Mouse (Mus musculus): ENCODE results near the gene Trpv4. TPM values are rescaled to one million over a fixed set of nuclear protein-coding genes. Genes with fewer than 3 reads are reported as not detected.

Trpv4 gene
- polyA plus RNA-seq, 1 experiment from 2014 or later: 0.75 TPM

- H3K9ac ChIP-seq (replicated peaks; ENCODE audit: low read depth, low read length): no peak overlapping the region
- H3K27me3 ChIP-seq (replicated peaks; ENCODE audit: control insufficient read depth, insufficient read depth, low read length): peaks cover 14% of the 10 kb centered on the region; the same call in 1 of the 2 replicates
- peaks cover 11% of the 10 kb centered on the region for H3K4me1 ChIP-seq (replicated peaks; ENCODE audit: control insufficient read depth, insufficient read depth, low read length)
- no peaks in the 10 kb centered on the region for H3K36me3 ChIP-seq (ENCODE audit: control insufficient read depth, insufficient read depth)
- H3K4me3 ChIP-seq (replicated peaks; ENCODE audit: low read length): no peak overlapping the region
- no peak overlapping the region for H3K4me2 ChIP-seq (ENCODE audit: low read length)
- ATAC-seq: no peak
- H3K9me3 ChIP-seq (ENCODE audit: control insufficient read depth, low read length): no peaks in the 10 kb centered on the region
- 74% methylated on average over 12 of the region's 15 CpGs for WGBS
- H3K27ac ChIP-seq (ENCODE audit: low read length): no peak overlapping the region
Observed at GRCm38 (mm10) chr5:114653656-114654437, 4.4 kb downstream of the Trpv4 start.

- Histone ChIP-seq H3K9me3 (ENCODE audit: control insufficient read depth, low read length) (no peaks in the 10 kb centered on the region), H3K9ac (replicated peaks; ENCODE audit: low read depth, low read length) (no peak overlapping the region), H3K4me3 (replicated peaks; ENCODE audit: low read length) (no peak overlapping the region), H3K4me2 (ENCODE audit: low read length) (no peak overlapping the region), H3K36me3 (ENCODE audit: control insufficient read depth, insufficient read depth) (no peaks in the 10 kb centered on the region), H3K27me3 (replicated peaks; ENCODE audit: control insufficient read depth, insufficient read depth, low read length) (peaks cover 3% of the 10 kb centered on the region; the same call in 1 of the 2 replicates), H3K4me1 (replicated peaks; ENCODE audit: control insufficient read depth, insufficient read depth, low read length) (peaks cover 10% of the 10 kb centered on the region), H3K27ac (ENCODE audit: low read length) (no peak overlapping the region)
- ATAC-seq: no peak
- WGBS: 31% methylated on average over 3 of the region's 3 CpGs
Observed at GRCm38 (mm10) chr5:114651449-114651848, 6.8 kb downstream of the Trpv4 start.

- peaks cover 2% of the 10 kb centered on the region; the same call in 1 of the 2 replicates for H3K27me3 ChIP-seq (replicated peaks; ENCODE audit: control insufficient read depth, insufficient read depth, low read length)
- H3K27ac ChIP-seq (ENCODE audit: low read length): no peak overlapping the region
- peaks cover 10% of the 10 kb centered on the region for H3K4me1 ChIP-seq (replicated peaks; ENCODE audit: control insufficient read depth, insufficient read depth, low read length)
- H3K9ac ChIP-seq (replicated peaks; ENCODE audit: low read depth, low read length): no peak overlapping the region
- no peak overlapping the region for H3K4me2 ChIP-seq (ENCODE audit: low read length)
- no peaks in the 10 kb centered on the region for H3K36me3 ChIP-seq (ENCODE audit: control insufficient read depth, insufficient read depth)
- H3K4me3 ChIP-seq (replicated peaks; ENCODE audit: low read length): no peak overlapping the region
- H3K9me3 ChIP-seq (ENCODE audit: control insufficient read depth, low read length): no peaks in the 10 kb centered on the region
- WGBS: 44% methylated on average over 14 of the region's 14 CpGs
- no peak for ATAC-seq
Observed at GRCm38 (mm10) chr5:114651002-114651401, 7.2 kb downstream of the Trpv4 start.

DNA sequence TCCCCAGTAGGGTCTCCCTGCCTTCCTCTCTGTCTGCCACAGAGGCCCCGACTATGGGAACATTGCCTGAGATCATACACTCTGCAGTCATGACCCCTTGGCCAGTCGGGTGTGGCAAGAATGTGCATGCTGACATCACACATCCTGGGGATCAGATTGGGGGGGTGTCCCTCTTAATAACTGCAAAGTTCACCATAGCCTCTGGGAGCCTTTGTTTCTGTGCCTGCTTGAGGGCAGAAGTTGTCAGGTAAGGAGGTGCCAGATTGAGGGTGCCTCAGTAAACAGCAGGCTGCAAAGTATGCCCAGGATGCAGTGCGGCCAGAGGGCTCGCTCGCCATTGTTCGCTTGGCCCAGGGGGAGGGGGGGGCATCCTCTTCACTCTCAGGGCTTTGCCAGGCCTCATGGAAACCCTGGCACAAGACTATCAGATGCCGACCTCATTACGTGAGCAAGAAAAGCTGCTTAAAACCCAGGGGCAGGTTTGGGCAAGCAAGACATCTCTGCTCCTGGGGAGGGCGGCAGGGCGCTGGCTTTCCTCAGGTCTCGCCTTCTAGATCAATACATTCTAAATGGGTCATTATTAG, 9.4 kb downstream of the Trpv4 start:
- no peaks in the 10 kb centered on the region for H3K9me3 ChIP-seq (ENCODE audit: control insufficient read depth, low read length)
- no peak overlapping the region for H3K4me3 ChIP-seq (replicated peaks; ENCODE audit: low read length)
- H3K4me2 ChIP-seq (ENCODE audit: low read length): no peak overlapping the region
- H3K36me3 ChIP-seq (ENCODE audit: control insufficient read depth, insufficient read depth): no peaks in the 10 kb centered on the region
- 57% methylated on average over 11 of the region's 11 CpGs for WGBS
- H3K4me1 ChIP-seq (replicated peaks; ENCODE audit: control insufficient read depth, insufficient read depth, low read length): peaks cover 10% of the 10 kb centered on the region
- no peak for ATAC-seq
- 0 out of 2 replicates have a peak overlapping the region, but pooled peaks have one; percentile 7 for H3K9ac ChIP-seq (replicated peaks; ENCODE audit: low read depth, low read length)
- H3K27me3 ChIP-seq (replicated peaks; ENCODE audit: control insufficient read depth, insufficient read depth, low read length): no peaks in the 10 kb centered on the region; the same call in 1 of the 2 replicates
- H3K27ac ChIP-seq (ENCODE audit: low read length): no peak overlapping the region

DNA sequence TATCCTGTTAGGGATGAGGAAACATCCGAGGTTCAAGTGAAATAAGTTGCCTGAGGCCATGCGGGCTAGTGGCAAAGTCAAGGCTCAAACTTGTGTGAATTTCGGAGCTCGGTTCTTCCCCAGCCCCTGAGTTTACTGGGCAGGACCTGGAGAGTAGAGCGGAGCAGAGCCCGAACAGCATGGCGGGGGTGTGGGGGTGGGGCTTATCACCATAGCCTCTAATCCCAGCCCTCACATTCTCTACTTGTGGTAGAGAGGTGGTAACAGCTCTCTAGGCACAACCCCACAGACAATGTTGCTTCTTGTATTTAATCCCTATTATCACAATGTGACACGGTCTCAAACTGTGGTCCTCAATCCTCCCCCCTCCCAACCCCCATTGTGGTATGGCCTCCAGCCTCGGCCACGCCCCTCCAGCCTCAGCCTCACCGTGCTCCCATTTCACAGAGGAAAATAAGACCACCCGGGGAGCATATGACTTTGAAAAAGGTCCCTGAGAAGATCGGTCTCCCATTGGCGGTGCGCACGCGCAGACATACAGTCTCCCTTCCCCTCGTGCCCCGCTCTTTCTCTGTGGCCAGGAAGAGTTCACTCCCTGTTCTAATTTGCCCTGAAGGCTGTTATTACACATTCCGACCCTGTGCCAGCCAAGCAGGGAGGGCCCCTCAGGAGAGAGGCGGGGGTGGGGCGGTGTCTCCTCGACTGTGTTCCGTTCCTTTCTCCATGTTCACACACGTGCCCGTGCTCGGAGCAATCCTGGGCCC, 10.8 kb downstream of the Trpv4 start:
- 1% methylated on average over 27 of the region's 27 CpGs for WGBS
- ATAC-seq: peak; percentile 64
- H3K4me2 ChIP-seq (ENCODE audit: low read length): peak overlapping the region; percentile 68
- peak overlapping the region; percentile 49 for H3K9ac ChIP-seq (replicated peaks; ENCODE audit: low read depth, low read length)
- H3K9me3 ChIP-seq (ENCODE audit: control insufficient read depth, low read length): no peaks in the 10 kb centered on the region
- peak overlapping the region; percentile 34 for H3K4me3 ChIP-seq (replicated peaks; ENCODE audit: low read length)
- no peak overlapping the region for H3K27ac ChIP-seq (ENCODE audit: low read length)
- H3K27me3 ChIP-seq (replicated peaks; ENCODE audit: control insufficient read depth, insufficient read depth, low read length): no peaks in the 10 kb centered on the region; the same call in 1 of the 2 replicates
- H3K4me1 ChIP-seq (replicated peaks; ENCODE audit: control insufficient read depth, insufficient read depth, low read length): peaks cover 10% of the 10 kb centered on the region
- H3K36me3 ChIP-seq (ENCODE audit: control insufficient read depth, insufficient read depth): no peaks in the 10 kb centered on the region

- Histone ChIP-seq H3K9me3 (ENCODE audit: control insufficient read depth, low read length) (no peaks in the 10 kb centered on the region), H3K9ac (replicated peaks; ENCODE audit: low read depth, low read length) (no peak overlapping the region), H3K27ac (ENCODE audit: low read length) (no peak overlapping the region), H3K36me3 (ENCODE audit: control insufficient read depth, insufficient read depth) (no peaks in the 10 kb centered on the region), H3K27me3 (replicated peaks; ENCODE audit: control insufficient read depth, insufficient read depth, low read length) (no peaks in the 10 kb centered on the region; the same call in 1 of the 2 replicates), H3K4me3 (replicated peaks; ENCODE audit: low read length) (no peak overlapping the region), H3K4me1 (replicated peaks; ENCODE audit: control insufficient read depth, insufficient read depth, low read length) (peaks cover 10% of the 10 kb centered on the region), H3K4me2 (ENCODE audit: low read length) (no peak overlapping the region)
- no peak for ATAC-seq
- WGBS: 84% methylated on average over 5 of the region's 5 CpGs
Observed at GRCm38 (mm10) chr5:114645916-114646315, 12.3 kb downstream of the Trpv4 start.

- no peak overlapping the region for H3K4me2 ChIP-seq (ENCODE audit: low read length)
- H3K4me3 ChIP-seq (replicated peaks; ENCODE audit: low read length): no peak overlapping the region
- no peaks in the 10 kb centered on the region for H3K36me3 ChIP-seq (ENCODE audit: control insufficient read depth, insufficient read depth)
- WGBS: 57% methylated on average over 6 of the region's 6 CpGs
- no peak overlapping the region for H3K27ac ChIP-seq (ENCODE audit: low read length)
- H3K9me3 ChIP-seq (ENCODE audit: control insufficient read depth, low read length): no peaks in the 10 kb centered on the region
- no peak for ATAC-seq
- H3K27me3 ChIP-seq (replicated peaks; ENCODE audit: control insufficient read depth, insufficient read depth, low read length): no peaks in the 10 kb centered on the region
- H3K4me1 ChIP-seq (replicated peaks; ENCODE audit: control insufficient read depth, insufficient read depth, low read length): peaks cover 10% of the 10 kb centered on the region
- H3K9ac ChIP-seq (replicated peaks; ENCODE audit: low read depth, low read length): no peak overlapping the region
Observed at GRCm38 (mm10) chr5:114644918-114645317, 13.3 kb downstream of the Trpv4 start.

GRCm38 (mm10) chr5:114640809-114641208, 17.4 kb downstream of the Trpv4 start:
- H3K9me3 ChIP-seq (ENCODE audit: control insufficient read depth, low read length): no peaks in the 10 kb centered on the region
- peaks cover 2% of the 10 kb centered on the region; the same call in 1 of the 2 replicates for H3K27me3 ChIP-seq (replicated peaks; ENCODE audit: control insufficient read depth, insufficient read depth, low read length)
- H3K36me3 ChIP-seq (ENCODE audit: control insufficient read depth, insufficient read depth): no peaks in the 10 kb centered on the region
- WGBS: 69% methylated on average over 10 of the region's 10 CpGs
- H3K4me1 ChIP-seq (replicated peaks; ENCODE audit: control insufficient read depth, insufficient read depth, low read length): peaks cover 2% of the 10 kb centered on the region
- ATAC-seq: no peak
- no peak overlapping the region for H3K9ac ChIP-seq (replicated peaks; ENCODE audit: low read depth, low read length)
- no peak overlapping the region for H3K4me2 ChIP-seq (ENCODE audit: low read length)
- H3K4me3 ChIP-seq (replicated peaks; ENCODE audit: low read length): no peak overlapping the region
- H3K27ac ChIP-seq (ENCODE audit: low read length): no peak overlapping the region

DNA sequence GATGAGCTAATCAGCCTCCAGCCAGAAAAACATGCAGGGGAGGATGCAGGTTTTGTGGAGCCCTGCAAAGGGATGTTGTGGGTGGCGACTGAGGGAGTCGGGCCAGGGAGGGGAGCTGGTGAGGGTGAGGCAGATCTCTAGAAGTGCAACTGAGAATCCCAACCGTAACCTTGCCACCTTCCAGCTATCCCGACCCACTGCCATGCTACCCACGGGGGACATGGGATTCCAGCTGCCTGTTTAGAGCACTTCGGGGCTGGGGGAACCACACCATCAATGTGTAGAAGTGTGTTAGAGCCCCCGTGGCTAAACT, 18.6 kb downstream of the Trpv4 start:
- no peak overlapping the region for H3K27ac ChIP-seq (ENCODE audit: low read length)
- WGBS: 25% methylated on average over 7 of the region's 7 CpGs
- H3K9me3 ChIP-seq (ENCODE audit: control insufficient read depth, low read length): no peaks in the 10 kb centered on the region
- peaks cover 2% of the 10 kb centered on the region for H3K4me1 ChIP-seq (replicated peaks; ENCODE audit: control insufficient read depth, insufficient read depth, low read length)
- no peak; the same call in 1 of the 2 replicates for ATAC-seq
- no peak overlapping the region for H3K9ac ChIP-seq (replicated peaks; ENCODE audit: low read depth, low read length)
- H3K27me3 ChIP-seq (replicated peaks; ENCODE audit: control insufficient read depth, insufficient read depth, low read length): peaks cover 2% of the 10 kb centered on the region; the same call in 1 of the 2 replicates
- H3K36me3 ChIP-seq (ENCODE audit: control insufficient read depth, insufficient read depth): no peaks in the 10 kb centered on the region
- H3K4me3 ChIP-seq (replicated peaks; ENCODE audit: low read length): no peak overlapping the region
- H3K4me2 ChIP-seq (ENCODE audit: low read length): 0 out of 2 replicates have a peak overlapping the region, but pooled peaks have one; percentile 24
